Mouse (Mus musculus): Measurements from ENCODE around the gene Gcn1l1.
"Not testable (repeated sequence)": the region's sequence is repeated elsewhere in the genome, so short reads cannot be mapped to it uniquely, and the experiment has no call there.

DNA sequence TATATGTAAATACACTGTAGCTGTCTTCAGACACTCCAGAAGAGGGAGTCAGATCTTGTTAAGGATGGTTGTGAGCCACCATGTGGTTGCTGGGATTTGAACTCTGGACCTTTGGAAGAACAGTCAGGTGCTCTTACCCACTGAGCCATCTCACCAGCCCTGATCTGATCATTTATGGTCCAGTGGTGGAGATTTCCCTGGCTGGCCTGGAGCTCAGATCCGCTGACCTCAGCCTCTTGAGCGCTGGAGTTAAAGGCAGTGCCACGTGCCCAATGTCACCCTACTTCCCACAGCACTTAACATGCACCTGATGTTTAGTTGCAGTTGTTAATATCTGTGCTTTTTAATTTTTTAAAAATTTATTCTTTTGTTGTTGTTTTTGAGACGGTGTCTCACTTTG is 12.6 kb downstream of the Gcn1l1 start:
- TF ChIP-seq CTCF (conservative IDR thresholded peaks at IDR 0.05; ENCODE audit: insufficient read depth, insufficient read length, low read depth, low read length); POLR2A (IDR thresholded peaks at IDR 0.05; ENCODE audit: low read depth, low read length): not testable (repeated sequence)
